Mouse (Mus musculus) kidney, embryonic 15.5 days (tissue): ENCODE results near the gene Ttc9b. TPM values are rescaled to one million over a fixed set of nuclear protein-coding genes. Genes with fewer than 3 reads are reported as not detected.

ENCODE experiments used
- ATAC-seq: fragments of 200-750 bp; cut with Nextera tagmentation; replicated peaks from 2 replicates; pipeline ENCODE4 v1.8.0; 2017; ENCODE audit warnings: moderate TSS enrichment; ENCODE audit not compliant: low FRiP score
- H3K27ac ChIP-seq: fragments of 300-500 bp; sonication (generic); 2 replicates; pipeline ENCODE4 v1.5.1; 2015; ENCODE audit warnings: mild to moderate bottlenecking, inconsistent platforms
- H3K27me3 ChIP-seq: fragments of 300-500 bp; sonication (generic); 2 replicates; pipeline ENCODE4 v1.6.1; 2015; ENCODE audit warnings: inconsistent platforms
- H3K36me3 ChIP-seq: fragments of 300-500 bp; sonication (generic); 2 replicates; pipeline ENCODE4 v1.6.1; 2015; ENCODE audit warnings: inconsistent platforms
- H3K4me1 ChIP-seq: fragments of 300-500 bp; sonication (generic); 2 replicates; pipeline ENCODE4 v1.6.1; 2015; ENCODE audit warnings: inconsistent platforms
- H3K4me2 ChIP-seq: fragments of 300-500 bp; sonication (generic); 2 replicates; pipeline ENCODE4 v1.6.1; 2015; ENCODE audit warnings: moderate library complexity, mild to moderate bottlenecking, inconsistent platforms
- H3K4me3 ChIP-seq: fragments of 300-500 bp; sonication (generic); replicated peaks from 2 replicates; pipeline ENCODE4 v1.5.1; 2015; ENCODE audit warnings: mild to moderate bottlenecking, inconsistent platforms
- H3K9ac ChIP-seq: fragments of 300-500 bp; sonication (generic); 2 replicates; pipeline ENCODE4 v1.6.1; 2015; ENCODE audit warnings: mild to moderate bottlenecking, inconsistent platforms
- H3K9me3 ChIP-seq: fragments of 300-500 bp; sonication (generic); replicated peaks from 2 replicates; pipeline ENCODE4 v1.6.1; 2016; ENCODE audit warnings: inconsistent platforms
- WGBS: fragments of 180-500 bp; shearing (Covaris S2); methylation state at CpG from one replicate; pipeline ENCODE4 v1.1.7; 2015; ENCODE audit warnings: mixed read lengths; 5-methylcytosine and 5-hydroxymethylcytosine counted together
- polyA plus RNA-seq: library from polyadenylated mRNA; unstranded; fragments of >200 nt; fragmentation: Nextera tagmentation; extraction: Ambion mirVana; gene quantifications from 2 replicates; pipeline ENCODE4 v1.2.1, GENCODE M21; 2015

The Ttc9b gene
- 0.28 and 0.86 TPM in 2 replicates for polyA plus RNA-seq

DNA sequence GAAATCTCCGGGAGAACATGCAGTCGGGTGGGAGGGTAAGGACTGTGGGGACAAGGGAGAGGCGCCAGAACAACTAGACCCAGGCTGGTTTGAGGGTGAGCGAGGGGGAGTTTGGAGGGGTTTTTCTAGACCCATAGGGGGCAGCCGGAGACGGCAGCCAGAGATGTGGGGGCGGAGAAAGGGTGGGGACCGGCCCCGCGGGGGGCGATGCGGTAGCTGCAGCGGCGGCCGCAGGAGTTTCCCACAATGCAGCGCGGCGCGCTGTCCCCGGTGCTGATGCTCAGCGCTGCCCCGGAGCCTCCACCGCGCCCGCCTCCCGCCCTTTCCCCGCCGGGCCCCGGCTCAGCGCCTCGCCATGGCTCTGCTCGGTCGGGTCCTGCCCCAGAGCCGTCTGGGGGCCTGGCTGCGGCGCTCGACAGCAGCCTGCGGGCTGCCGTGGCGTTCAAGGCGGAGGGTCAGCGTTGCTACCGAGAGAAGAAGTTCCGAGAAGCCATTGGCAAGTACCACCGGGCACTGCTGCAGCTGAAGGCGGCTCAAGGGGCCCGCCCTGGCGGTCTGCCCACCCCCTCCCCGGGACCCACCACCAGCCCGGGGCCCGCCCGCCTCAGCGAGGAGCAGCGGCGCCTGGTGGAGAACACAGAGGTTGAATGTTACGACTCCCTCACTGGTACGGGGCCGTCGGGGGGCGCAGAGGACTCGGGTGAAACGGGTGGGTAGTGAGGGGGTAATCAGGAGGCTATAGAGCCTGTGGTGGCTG, at the start of gene Ttc9b:
Gene Ttc9b (plus strand): TSS at position 235 of the 757 bp plus-strand sequence.
- 4% methylated on average over 47 of the region's 62 CpGs for WGBS
- Histone ChIP-seq H3K9me3 (no peaks in the 10 kb centered on the region), H3K36me3 (peaks cover 8% of the 10 kb centered on the region), H3K4me3 (peak within 1 kb of the TSS; percentile 31), H3K27ac (no peak within 1 kb of the TSS), H3K9ac (no peak within 1 kb of the TSS), H3K4me1 (peaks cover 15% of the 10 kb centered on the region), H3K4me2 (peak within 1 kb of the TSS; percentile 55), H3K27me3 (peaks cover 74% of the 10 kb centered on the region)
- ATAC-seq: peak; percentile 76

DNA sequence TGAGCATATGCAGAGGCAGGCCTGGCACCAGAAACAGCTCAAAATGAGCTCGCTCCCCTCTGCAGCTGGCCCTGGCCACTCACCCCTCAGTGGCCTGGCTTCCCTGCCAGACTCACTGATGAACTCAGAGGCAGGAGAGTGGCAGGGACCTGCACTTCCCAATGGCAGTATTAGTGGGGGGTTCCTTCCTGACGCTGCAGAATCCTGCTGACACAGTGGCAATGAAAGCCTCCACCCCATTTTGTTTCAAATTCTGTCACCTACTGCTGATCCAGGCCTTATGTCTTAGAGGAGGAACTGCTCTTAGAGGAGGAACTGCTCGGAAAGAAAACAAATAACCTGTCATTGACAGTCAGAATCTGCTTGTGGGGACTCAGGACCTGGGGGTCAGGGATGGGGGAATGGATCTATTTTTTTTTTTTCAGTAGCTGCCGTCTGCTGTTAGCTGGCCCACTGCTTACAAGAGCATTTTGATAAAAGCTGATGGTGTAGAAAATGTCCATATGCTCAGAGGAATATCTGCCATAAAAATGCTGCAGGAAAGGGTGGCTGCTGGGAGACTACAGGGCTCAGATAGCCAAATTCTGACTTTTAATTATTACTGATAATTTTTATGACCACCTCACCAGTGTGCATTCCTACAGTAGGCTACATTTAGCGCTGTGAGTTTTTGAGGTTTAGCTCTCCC, 48.9 kb upstream of the Ttc9b start:
- H3K9ac ChIP-seq: no peak overlapping the region
- H3K27ac ChIP-seq: peak overlapping the region; percentile 19
- no peak overlapping the region for H3K4me3 ChIP-seq
- H3K4me2 ChIP-seq: no peak overlapping the region
- no peaks in the 10 kb centered on the region for H3K27me3 ChIP-seq
- peaks cover 23% of the 10 kb centered on the region for H3K36me3 ChIP-seq
- WGBS: 56% methylated on average over 5 of the region's 5 CpGs
- peaks cover 51% of the 10 kb centered on the region for H3K4me1 ChIP-seq
- no peak for ATAC-seq
- H3K9me3 ChIP-seq: no peaks in the 10 kb centered on the region

DNA sequence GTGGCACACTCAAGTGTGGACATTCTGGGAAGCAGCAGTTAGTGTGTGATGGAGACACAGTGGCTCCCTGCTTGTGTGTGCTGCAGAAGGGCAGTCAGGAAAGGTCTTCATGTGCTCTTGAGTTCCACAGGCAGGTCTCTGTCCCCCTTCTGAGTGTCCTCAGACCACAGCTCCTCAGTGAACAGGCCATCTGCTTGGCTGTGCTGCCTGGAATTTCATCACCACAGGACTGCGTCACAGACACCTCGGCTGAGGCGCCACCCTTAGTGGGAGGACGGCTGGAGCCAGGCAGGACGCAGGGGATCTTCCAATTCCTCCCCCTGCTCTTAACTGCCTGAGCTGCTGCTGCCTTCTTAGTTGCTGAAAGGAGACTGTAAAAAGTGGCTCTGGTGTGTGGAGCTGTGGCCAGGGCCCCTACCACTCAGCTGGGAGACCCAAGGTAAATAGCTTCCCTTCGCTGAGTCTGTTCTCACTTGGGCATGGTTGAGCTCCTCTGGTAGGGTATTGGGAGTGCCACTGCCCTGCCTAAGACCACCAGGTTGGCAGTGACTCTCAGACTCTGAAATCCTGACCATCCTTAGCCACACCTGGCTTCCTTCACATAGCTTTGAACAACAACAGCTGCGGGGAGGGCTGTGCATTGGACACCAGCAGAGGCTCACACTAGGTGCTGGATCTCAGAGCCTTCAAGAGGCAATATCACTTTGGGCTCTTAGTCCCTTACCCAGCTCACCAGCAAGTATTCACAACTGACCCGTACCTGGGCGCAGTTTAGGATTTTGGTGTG, 48.0 kb upstream of the Ttc9b start:
- Histone ChIP-seq H3K4me3 (no peak overlapping the region), H3K4me1 (peaks cover 50% of the 10 kb centered on the region), H3K27ac (peak overlapping the region; percentile 59), H3K27me3 (no peaks in the 10 kb centered on the region), H3K4me2 (no peak overlapping the region), H3K9me3 (no peaks in the 10 kb centered on the region), H3K9ac (no peak overlapping the region), H3K36me3 (peaks cover 30% of the 10 kb centered on the region)
- peak; percentile 40; the same call in 1 of the 2 replicates for ATAC-seq
- WGBS: 49% methylated on average over 9 of the region's 9 CpGs

DNA sequence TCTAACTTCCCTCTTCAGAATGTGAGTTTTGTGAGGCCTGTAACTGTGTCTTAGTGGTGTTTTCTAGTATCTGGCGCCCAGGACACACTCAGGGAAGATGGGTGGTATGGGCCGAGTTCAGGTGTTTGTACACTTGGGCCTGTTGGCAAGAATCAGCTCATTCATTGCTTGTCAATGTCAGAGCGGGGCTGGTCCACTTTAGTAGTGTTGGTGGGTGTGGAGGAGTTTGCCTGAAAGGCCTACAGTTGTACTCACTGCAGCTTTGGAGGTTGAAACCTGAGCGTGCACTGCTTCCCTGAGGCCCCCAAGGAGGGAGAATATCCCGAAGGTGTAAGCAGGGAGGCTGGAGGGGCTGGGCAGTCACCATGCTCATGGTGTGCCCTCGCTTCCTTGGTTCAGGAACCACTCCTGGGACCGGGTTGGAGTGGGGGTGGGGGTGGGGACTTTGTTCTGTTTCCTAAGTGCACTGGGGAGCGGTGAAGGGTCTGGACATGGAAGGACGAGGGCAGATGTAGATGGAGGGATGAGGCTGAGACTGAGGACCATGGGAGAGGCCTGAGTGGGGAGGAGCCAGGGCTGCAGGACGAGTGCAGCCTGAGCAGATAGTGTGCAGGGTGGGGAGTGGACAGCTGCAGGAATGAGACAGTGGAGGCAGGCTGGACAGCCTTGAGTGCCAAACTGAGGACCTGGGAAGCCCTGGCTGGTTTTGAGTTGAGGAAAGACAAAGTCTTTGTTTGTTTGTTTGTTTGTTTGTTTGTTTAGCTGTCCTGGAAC, 47.0 kb upstream of the Ttc9b start:
- peaks cover 44% of the 10 kb centered on the region for H3K4me1 ChIP-seq
- peak overlapping the region; percentile 59 for H3K27ac ChIP-seq
- H3K9ac ChIP-seq: no peak overlapping the region; the same call in 1 of the 2 replicates
- WGBS: 37% methylated on average over 10 of the region's 10 CpGs
- no peak overlapping the region; the same call in 1 of the 2 replicates for H3K4me2 ChIP-seq
- ATAC-seq: peak; percentile 63; the same call in 1 of the 2 replicates
- H3K27me3 ChIP-seq: no peaks in the 10 kb centered on the region
- H3K36me3 ChIP-seq: peaks cover 38% of the 10 kb centered on the region
- no peaks in the 10 kb centered on the region for H3K9me3 ChIP-seq
- no peak overlapping the region for H3K4me3 ChIP-seq

DNA sequence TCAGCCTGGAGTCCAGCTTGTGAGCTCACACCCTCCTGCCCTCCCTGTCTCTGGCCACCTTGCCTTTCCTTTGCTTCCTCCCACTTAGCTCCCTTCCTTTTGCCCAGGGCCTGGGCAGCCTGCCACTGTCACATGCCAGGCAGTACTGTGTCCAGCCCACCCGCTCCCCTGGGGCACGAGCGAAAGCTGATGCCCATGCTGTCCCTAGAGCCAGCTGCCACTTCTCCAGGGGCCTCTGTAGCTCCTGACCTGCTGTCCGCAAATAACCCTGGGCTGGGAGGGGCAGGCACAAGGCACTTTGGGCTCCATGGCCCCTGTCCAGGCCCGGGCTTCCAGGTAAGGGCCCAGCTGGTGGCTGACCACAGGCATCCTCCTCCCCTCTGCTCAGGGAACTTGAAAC, 46.1 kb upstream of the Ttc9b start:
- H3K4me1 ChIP-seq: peaks cover 42% of the 10 kb centered on the region
- peaks cover 37% of the 10 kb centered on the region for H3K36me3 ChIP-seq
- whole genome bisulfite sequencing: 22% methylated on average over 5 of the region's 5 CpGs
- H3K9ac ChIP-seq: no peak overlapping the region
- H3K4me3 ChIP-seq: no peak overlapping the region
- no peaks in the 10 kb centered on the region for H3K27me3 ChIP-seq
- H3K27ac ChIP-seq: no peak overlapping the region
- no peak for ATAC-seq
- H3K4me2 ChIP-seq: no peak overlapping the region
- H3K9me3 ChIP-seq: no peaks in the 10 kb centered on the region

DNA sequence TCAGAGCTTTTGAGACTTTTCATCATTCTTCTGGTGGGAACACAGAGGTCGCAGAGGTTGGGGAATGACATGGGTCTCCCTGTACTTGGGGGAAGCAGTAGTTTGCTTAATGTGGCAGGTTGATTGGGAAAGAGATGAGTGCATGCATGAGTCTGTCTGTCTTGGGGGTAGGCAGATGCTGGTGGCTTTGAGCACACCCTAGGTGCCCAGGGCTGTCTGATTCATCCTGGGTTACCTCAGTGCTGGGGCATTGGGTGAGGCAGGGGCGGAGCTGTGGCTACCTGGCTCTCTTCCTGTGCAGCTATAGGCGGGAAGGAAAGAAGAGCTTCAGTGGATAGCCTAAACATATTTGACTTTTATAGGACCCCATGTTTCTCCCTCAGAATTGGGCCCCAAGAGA, 45.6 kb upstream of the Ttc9b start:
- H3K27ac ChIP-seq: no peak overlapping the region
- H3K4me3 ChIP-seq: no peak overlapping the region
- no peak for ATAC-seq
- 86% methylated on average over 3 of the region's 3 CpGs for WGBS
- H3K4me1 ChIP-seq: peaks cover 42% of the 10 kb centered on the region
- no peak overlapping the region for H3K4me2 ChIP-seq
- no peaks in the 10 kb centered on the region for H3K27me3 ChIP-seq
- H3K36me3 ChIP-seq: peaks cover 34% of the 10 kb centered on the region
- H3K9ac ChIP-seq: no peak overlapping the region
- H3K9me3 ChIP-seq: no peaks in the 10 kb centered on the region

DNA sequence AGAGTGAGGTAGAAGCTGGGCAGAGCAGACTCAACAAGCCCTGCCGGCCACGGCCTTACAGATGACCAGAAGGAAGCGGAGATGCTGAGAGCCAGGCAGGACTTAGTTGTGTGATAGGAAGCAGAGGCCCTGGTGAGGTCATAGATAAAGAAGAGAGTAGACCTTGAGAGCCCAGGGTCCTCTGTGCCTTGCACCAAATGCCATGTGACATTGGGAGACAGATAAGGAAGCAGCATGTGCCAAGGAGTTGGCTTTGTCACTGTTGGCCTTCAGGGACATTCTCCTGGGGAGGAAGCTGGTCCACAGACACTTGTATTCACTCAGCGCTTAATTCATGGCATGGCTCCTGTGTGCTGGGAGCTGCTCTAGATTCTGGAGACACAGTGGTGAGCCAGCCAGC, 44.4 kb upstream of the Ttc9b start:
- Histone ChIP-seq H3K27me3 (no peaks in the 10 kb centered on the region), H3K4me1 (peaks cover 39% of the 10 kb centered on the region), H3K4me2 (no peak overlapping the region), H3K36me3 (peaks cover 34% of the 10 kb centered on the region), H3K9me3 (no peaks in the 10 kb centered on the region), H3K9ac (no peak overlapping the region), H3K4me3 (no peak overlapping the region), H3K27ac (no peak overlapping the region)
- WGBS: 92% methylated on average over 4 of the region's 4 CpGs
- no peak for ATAC-seq

DNA sequence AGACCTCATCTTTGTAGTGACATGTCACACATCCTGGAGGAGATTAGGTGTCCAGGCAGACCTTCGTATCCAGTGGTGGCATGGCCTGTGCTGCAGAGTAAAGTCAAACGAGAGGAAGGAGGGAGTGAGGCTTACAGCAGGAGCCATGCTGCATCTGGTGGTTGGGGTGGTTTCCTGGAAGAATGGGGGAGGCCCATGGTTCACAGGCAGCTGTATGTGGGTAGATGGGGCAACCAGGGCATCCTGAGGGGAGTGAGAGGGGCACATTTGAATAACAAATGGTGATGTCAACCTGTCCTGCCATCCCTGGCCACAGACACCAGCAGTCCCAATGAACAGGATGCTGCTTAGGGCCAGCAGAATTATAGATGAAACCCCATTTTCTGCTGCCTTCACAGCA, 44.0 kb upstream of the Ttc9b start:
- 84% methylated on average over 2 of the region's 2 CpGs for WGBS
- Histone ChIP-seq H3K4me1 (peaks cover 35% of the 10 kb centered on the region), H3K9me3 (no peaks in the 10 kb centered on the region), H3K36me3 (peaks cover 34% of the 10 kb centered on the region), H3K4me2 (no peak overlapping the region), H3K27me3 (no peaks in the 10 kb centered on the region), H3K4me3 (no peak overlapping the region), H3K9ac (no peak overlapping the region), H3K27ac (no peak overlapping the region)
- ATAC-seq: no peak

DNA sequence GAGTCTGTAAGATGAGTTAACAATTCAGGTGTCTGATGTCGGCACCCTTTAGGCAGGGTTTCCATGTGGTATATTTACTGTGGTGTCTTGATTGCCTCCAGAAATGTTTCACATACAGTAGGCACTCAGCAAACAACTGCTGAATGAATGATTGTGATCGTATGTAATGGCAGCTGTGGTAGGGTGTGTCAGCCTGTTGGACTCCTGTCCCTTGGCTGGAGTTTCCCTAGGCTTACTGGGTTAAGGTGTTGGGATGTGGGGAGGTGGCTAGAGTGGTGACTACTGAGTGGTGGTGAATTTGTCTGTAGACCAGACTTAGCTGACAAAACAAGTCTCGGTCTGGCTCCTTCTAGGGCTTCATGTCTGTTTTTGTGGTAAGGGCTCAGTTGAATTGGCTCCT, 43.3 kb upstream of the Ttc9b start:
- Histone ChIP-seq H3K4me1 (peaks cover 28% of the 10 kb centered on the region), H3K4me2 (no peak overlapping the region), H3K27ac (no peak overlapping the region), H3K27me3 (no peaks in the 10 kb centered on the region), H3K9me3 (no peaks in the 10 kb centered on the region), H3K36me3 (peaks cover 34% of the 10 kb centered on the region), H3K9ac (no peak overlapping the region), H3K4me3 (no peak overlapping the region)
- 94% methylated on average over 3 of the region's 3 CpGs for whole genome bisulfite sequencing
- no peak for ATAC-seq

DNA sequence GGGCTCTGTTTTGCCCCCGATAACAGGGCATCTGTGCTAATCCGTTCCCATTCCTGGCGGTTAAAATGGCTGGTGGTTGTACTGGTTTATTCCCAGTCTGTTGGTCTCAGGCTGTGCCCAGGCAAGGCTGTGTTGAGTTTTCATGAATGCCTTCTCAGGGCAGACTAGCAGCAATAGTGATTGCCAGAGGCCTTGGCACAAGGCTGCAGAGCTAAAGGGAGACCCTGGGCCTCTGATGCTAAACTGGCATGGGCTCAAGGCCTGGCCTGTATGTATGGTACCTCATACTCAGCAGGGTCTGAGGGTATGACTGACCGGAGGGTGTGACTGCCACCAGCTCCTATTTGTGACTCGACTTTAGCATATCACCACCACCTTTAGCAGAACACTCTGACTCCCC, 42.8 kb upstream of the Ttc9b start:
- H3K4me2 ChIP-seq: no peak overlapping the region
- no peak overlapping the region for H3K9ac ChIP-seq
- ATAC-seq: no peak
- WGBS: 91% methylated on average over 5 of the region's 5 CpGs
- H3K4me1 ChIP-seq: peaks cover 23% of the 10 kb centered on the region
- no peak overlapping the region for H3K4me3 ChIP-seq
- H3K27ac ChIP-seq: no peak overlapping the region
- H3K9me3 ChIP-seq: no peaks in the 10 kb centered on the region
- no peaks in the 10 kb centered on the region for H3K27me3 ChIP-seq
- H3K36me3 ChIP-seq: peaks cover 37% of the 10 kb centered on the region

DNA sequence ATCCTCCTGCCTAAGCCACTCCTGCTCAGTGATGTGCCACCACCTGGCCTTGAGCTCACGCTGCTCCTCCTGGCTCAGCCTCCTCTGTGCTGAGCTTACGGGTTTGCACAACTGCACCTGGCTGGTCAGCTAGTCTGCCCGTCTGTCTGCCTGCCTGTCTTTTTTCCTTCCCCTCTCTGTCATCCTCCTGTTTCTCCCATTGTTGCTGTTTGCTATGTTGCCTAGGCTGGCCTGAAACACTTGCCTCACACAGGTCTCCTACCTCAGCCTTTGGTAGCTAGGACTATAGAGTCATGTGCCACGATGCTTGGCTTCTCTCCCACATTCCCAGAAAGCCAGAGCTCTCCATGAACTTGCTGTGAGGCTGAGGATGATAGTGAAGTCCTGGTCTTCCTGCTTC, 40.8 kb upstream of the Ttc9b start:
- no peak for ATAC-seq
- 80% methylated on average over 4 of the region's 4 CpGs for WGBS

More for the DNA sequence above, 40.8 kb upstream of the Ttc9b start:
- Histone ChIP-seq H3K4me2 (no peak overlapping the region), H3K9me3 (no peaks in the 10 kb centered on the region), H3K27ac (no peak overlapping the region), H3K4me1 (peaks cover 3% of the 10 kb centered on the region), H3K36me3 (peaks cover 58% of the 10 kb centered on the region), H3K9ac (no peak overlapping the region), H3K27me3 (no peaks in the 10 kb centered on the region), H3K4me3 (no peak overlapping the region)
